Mouse (Mus musculus) megakaryocyte, adult 5-6 weeks (primary cell): ENCODE measurements around the gene Esd. TPM values are rescaled to one million over a fixed set of nuclear protein-coding genes. Genes with fewer than 3 reads are reported as not detected.

ENCODE experiments used
- ATAC-seq: 2 replicates; pipeline ENCODE4 v1.8.0; 2016; ENCODE audit warnings: mild to moderate bottlenecking, inconsistent platforms; ENCODE audit not compliant: poor library complexity, severe bottlenecking
- total RNA-seq, 2 experiments: library from RNA; stranded (forward) in 1 of 2; stranded (reverse) in 1 of 2; fragments of 153-499, 151-499 nt in 1 of 2; fragments of 221-1000, 200-1000 nt in 1 of 2; gene quantifications; 2 replicates each; pipeline versions ENCODE4 v1.2.3 to v1.2.4; 2015 to 2017

Gene Esd
- total RNA-seq, 2 experiments from 2014 or later, result 294 to 331 TPM

- ATAC-seq, result no peak
Measured at GRCm38 (mm10) chr14:74792793-74793192, 60.7 kb downstream of the Esd start.

GRCm38 (mm10) chr14:74794931-74795330 lies 62.8 kb downstream of the Esd start:
- no peak for ATAC-seq

- ATAC-seq, result peak; percentile 92
Measured at GRCm38 (mm10) chr14:74797386-74798062, 65.4 kb downstream of the Esd start.

GRCm38 (mm10) chr14:74798063-74798890 lies 66.2 kb downstream of the Esd start:
- ATAC-seq, result no peak

Other genes with a start within 250 kb of the Esd start
- 0.18 and 0.21 TPM in 2 replicates for gene Htr2a, start 91.5 kb upstream of the Esd start, total RNA-seq (2015)
- gene Htr2a, start 91.5 kb upstream of the Esd start, total RNA-seq (2017), result not detected in 2 replicates
- gene Lrch1, start 215.6 kb downstream of the Esd start, total RNA-seq (2015), result 16.8 and 19.5 TPM in 2 replicates
- gene Lrch1, start 215.6 kb downstream of the Esd start, total RNA-seq (2017), result 17.2 and 18.2 TPM in 2 replicates